Mouse (Mus musculus): Measurements from ENCODE around the gene Pithd1.

Gene Pithd1

GRCm38 (mm10) chr4:135986943-135987710, at the start of gene Pithd1:
TSS of gene Pithd1 (minus strand) at chr4:135987264.
- DNase-seq (ENCODE audit: low spot score in 2 of 2) = peak; percentile 94 to 95

- DNase-seq (ENCODE audit: low spot score in 2 of 2) = no peak
Measured at GRCm38 (mm10) chr4:136035078-136035477, 48.0 kb upstream of the Pithd1 start.

GRCm38 (mm10) chr4:136033231-136033630, 46.2 kb upstream of the Pithd1 start:
- DNase-seq (ENCODE audit: low spot score in 2 of 2) = no peak

- peak in 1 of 2 experiments; percentile 34 for DNase-seq (ENCODE audit: low spot score in 2 of 2)
Measured at GRCm38 (mm10) chr4:136030968-136031909, 44.2 kb upstream of the Pithd1 start.

GRCm38 (mm10) chr4:136028689-136029088, 41.6 kb upstream of the Pithd1 start:
- DNase-seq (ENCODE audit: low spot score in 2 of 2) = no peak

- peak; percentile 47 to 55 for DNase-seq (ENCODE audit: low spot score in 2 of 2)
Measured at GRCm38 (mm10) chr4:136028132-136028564, 41.1 kb upstream of the Pithd1 start.

- DNase-seq (ENCODE audit: low spot score in 2 of 2) = peak in 1 of 2 experiments; percentile 24
Measured at GRCm38 (mm10) chr4:136027416-136028131, 40.5 kb upstream of the Pithd1 start.

GRCm38 (mm10) chr4:136025350-136025749, 38.3 kb upstream of the Pithd1 start:
- DNase-seq (ENCODE audit: low spot score in 2 of 2) = no peak

- DNase-seq (ENCODE audit: low spot score in 2 of 2) = peak in 1 of 2 experiments; percentile 52
Measured at GRCm38 (mm10) chr4:136022924-136023323, 35.9 kb upstream of the Pithd1 start.

- DNase-seq (ENCODE audit: low spot score in 2 of 2) = peak; percentile 100
Measured at GRCm38 (mm10) chr4:136021549-136022047, 34.5 kb upstream of the Pithd1 start, which contains the start of gene Eloa. TSS of gene Eloa (minus strand) at chr4:136021763.

- peak; percentile 52 to 60 for DNase-seq (ENCODE audit: low spot score in 2 of 2)
Measured at GRCm38 (mm10) chr4:136020743-136021548, 33.9 kb upstream of the Pithd1 start.

GRCm38 (mm10) chr4:136016059-136016602, 29.1 kb upstream of the Pithd1 start:
- no peak for DNase-seq (ENCODE audit: low spot score in 2 of 2)

- no peak for DNase-seq (ENCODE audit: low spot score in 2 of 2)
Measured at GRCm38 (mm10) chr4:136010586-136010985, 23.5 kb upstream of the Pithd1 start.

- no peak for DNase-seq (ENCODE audit: low spot score in 2 of 2)
Measured at GRCm38 (mm10) chr4:136008782-136009447, 21.9 kb upstream of the Pithd1 start.

GRCm38 (mm10) chr4:136006821-136007220, 19.8 kb upstream of the Pithd1 start:
- DNase-seq (ENCODE audit: low spot score in 2 of 2) = no peak

- DNase-seq (ENCODE audit: low spot score in 2 of 2) = no peak
Measured at GRCm38 (mm10) chr4:136004921-136005320, 17.9 kb upstream of the Pithd1 start.

GRCm38 (mm10) chr4:136004107-136004675, 17.1 kb upstream of the Pithd1 start:
- DNase-seq (ENCODE audit: low spot score in 2 of 2) = no peak

- no peak for DNase-seq (ENCODE audit: low spot score in 2 of 2)
Measured at GRCm38 (mm10) chr4:135995118-135995517, 8.1 kb upstream of the Pithd1 start.

GRCm38 (mm10) chr4:135993941-135994340, 6.9 kb upstream of the Pithd1 start:
- DNase-seq (ENCODE audit: low spot score in 2 of 2) = no peak
